Mouse (Mus musculus) lung, postnatal 0 days (tissue): ENCODE measurements around the gene Olfr1392.

Source experiments
- CTCF ChIP-seq: IDR thresholded peaks from 2 replicates; pipeline ENCODE4 v1.5.1; 2016; ENCODE audit warnings: antibody characterized with exemption, mild to moderate bottlenecking
- EP300 ChIP-seq: IDR thresholded peaks from 2 replicates; pipeline ENCODE4 v1.6.1; 2016; ENCODE audit warnings: antibody characterized with exemption, mild to moderate bottlenecking, control low read depth

- TF ChIP-seq EP300 (no peak), CTCF (no peak)
Measured at GRCm38 (mm10) chr11:49334888-49335287, 49.8 kb downstream of the Olfr1392 start, which contains the start of gene Olfr1390.
